Comparison of ENCODE assay signal across 20 mouse cellular contexts in genomic region chr2:145331525-145331924, GRCm38 (mm10).
DNase-seq lines count a peak whose midpoint lies in the region; ATAC-seq and TF ChIP-seq lines count a peak whose summit lies in the region.
"Had no signal": no experiment of that assay in that cellular context is flagged by ENCODE, and none has a peak within 500 bp of the region (broad histone marks: within the 10 kb centered on the region; RNA-seq: fewer than 3 reads in every experiment).

No protein-coding gene starts in this region.

- TF ChIP-seq CTCF in CH12.LX (conservative IDR thresholded peaks at IDR 0.05 in 1 of 2, IDR thresholded peaks at IDR 0.05 in 1 of 2; ENCODE audit: low read depth in 2 of 2, low read length in 2 of 2), result no peak

- H3K27ac ChIP-seq in CH12.LX (ENCODE audit: insufficient read depth, low read depth), result no peak overlapping the region
- H3K27ac ChIP-seq in ES-E14 (ENCODE audit: insufficient read depth, low read depth, low read length, poor library complexity, severe bottlenecking), result no peak overlapping the region

- no peak for TF ChIP-seq RAD21 in CH12.LX (IDR thresholded peaks at IDR 0.05; ENCODE audit: low read depth, low read length)

- no peak for ATAC-seq in granulocyte monocyte progenitor cell, adult 5-6 weeks (replicated peaks; ENCODE audit: poor library complexity, severe bottlenecking)
- ATAC-seq: activated CD4-positive, CD25-positive, alpha-beta regulatory T cell, adult 4 months; CD4-positive, CD25-positive, alpha-beta regulatory T cell, adult 4 months; Patski had no signal

- H3K9me3 ChIP-seq in CH12.LX (replicated peaks; ENCODE audit: low read length) (no peaks in the 10 kb centered on the region), ES-E14 (ENCODE audit: control insufficient read depth, insufficient read depth, low read depth, low read length) (no peaks in the 10 kb centered on the region)

- H3K4me1 ChIP-seq in CH12.LX (ENCODE audit: control insufficient read depth in 1 of 2, insufficient read depth in 2 of 2), result no peaks in the 10 kb centered on the region
- no peaks in the 10 kb centered on the region for H3K4me1 ChIP-seq in ES-E14 (ENCODE audit: control insufficient read depth in 2 of 2, insufficient read depth in 2 of 2, low read length in 2 of 2, poor library complexity in 1 of 2)

- H3K4me2 ChIP-seq in CH12.LX (ENCODE audit: insufficient read depth, low read depth, poor library complexity, severe bottlenecking), result no peak overlapping the region

- H3K36me3 ChIP-seq in CH12.LX (replicated peaks in 1 of 2; ENCODE audit: control insufficient read depth in 1 of 2, insufficient read depth in 1 of 2, low read length in 1 of 2) (no peaks in the 10 kb centered on the region), ES-E14 (ENCODE audit: control insufficient read depth, insufficient read depth, low read length, poor library complexity, severe bottlenecking) (no peaks in the 10 kb centered on the region)
- H3K36me3 ChIP-seq: G1E had no signal

- in situ Hi-C loops in CH12.LX (cut with MboI; ENCODE audit: low pct_ligation_motif_present, low pct_unique_long_range_greater_than_20kb, low sequenced_read_pairs), result no loop called here
- in situ Hi-C loops in ES-E14 (cut with MboI; ENCODE audit: low sequenced_read_pairs in 2 of 2, unreplicated experiment in 2 of 2), result no loop called here

- H3K4me3 ChIP-seq in CH12.LX (replicated peaks in 1 of 3; ENCODE audit: low read depth in 2 of 3, low read length in 2 of 3, poor library complexity in 1 of 3), result no peak overlapping the region
- no peak overlapping the region for H3K4me3 ChIP-seq in ES-E14 (ENCODE audit: insufficient read depth in 1 of 2, low read depth in 1 of 2, low read length in 2 of 2, poor library complexity in 1 of 2, severe bottlenecking in 1 of 2)

- no peak for TF ChIP-seq POLR2A in CH12.LX (IDR thresholded peaks at IDR 0.05; ENCODE audit: low read depth, low read length)

- H3K27me3 ChIP-seq in CH12.LX (replicated peaks), result peaks cover 3% of the 10 kb centered on the region
- H3K27me3 ChIP-seq: Patski had no signal

- dilution Hi-C loops in CH12.LX (cut with MboI; ENCODE audit: extremely low pct_ligation_motif_present, extremely low pct_unique_long_range_greater_than_20kb, low sequenced_read_pairs), result no loop called here

- DNase-seq in CH12.LX (ENCODE audit: extremely low read depth) (no peak), ES-E14 (ENCODE audit: low read depth, low spot score) (no peak)
- no peak for DNase-seq in layer of hippocampus, adult 11-12 months (ENCODE audit: low spot score)
- DNase-seq: adrenal gland, adult 2 months; adrenal gland, adult 8-10 months; adrenal gland, postnatal 10 days; adrenal gland, postnatal 14 days; adrenal gland, postnatal 25 days; adrenal gland, postnatal 36 days; B cell, adult 2 months; cerebellum, adult 11 months; cerebellum, adult 11-12 months; cerebellum, adult 18-20 months; cerebellum, adult 2 months; cerebellum, adult 8-10 months had no signal

- H3K79me2 ChIP-seq in CH12.LX (replicated peaks; ENCODE audit: control insufficient read depth, extremely low read depth, insufficient read depth, poor library complexity, severe bottlenecking), result no peaks in the 10 kb centered on the region

- TF ChIP-seq EP300 in CH12.LX (IDR thresholded peaks at IDR 0.05; ENCODE audit: low read length), result no peak

- no peak overlapping the region for H3K9ac ChIP-seq in CH12.LX (ENCODE audit: insufficient read depth, low read depth)
- H3K9ac ChIP-seq in ES-E14 (ENCODE audit: insufficient read depth, low read depth, low read length, poor library complexity, severe bottlenecking), result no peak overlapping the region

TF ChIP-seq in CH12.LX, 34 proteins besides CTCF, POLR2A, EP300 and RAD21:
- TF ChIP-seq MAFK (IDR thresholded peaks at IDR 0.05; ENCODE audit: insufficient replicate concordance, low read length) (peak; percentile 84), HCFC1 (IDR thresholded peaks at IDR 0.05; ENCODE audit: low read depth, low read length) (no peak), TBP (conservative IDR thresholded peaks at IDR 0.05; ENCODE audit: low read depth, low read length) (no peak)

TF ChIP-seq in ES-E14, 5 proteins besides CTCF, POLR2A, EP300 and RAD21:
- TF ChIP-seq ZC3H11A (IDR thresholded peaks at IDR 0.05; ENCODE audit: borderline replicate concordance, low read depth, low read length) (no peak), MAFK (IDR thresholded peaks at IDR 0.05; ENCODE audit: insufficient read depth, low read depth, low read length) (peak; percentile 61; the same call in 1 of the 2 replicates)
TF ChIP-seq in ES-E14: peak in this region for 1.
